Mouse (Mus musculus): ENCODE results near the gene Ttpal. TPM values are rescaled to one million over a fixed set of nuclear protein-coding genes. Genes with fewer than 3 reads are reported as not detected.

Gene Ttpal
- polyA plus RNA-seq, 1 experiment from 2014 or later = 35.7 TPM

DNA sequence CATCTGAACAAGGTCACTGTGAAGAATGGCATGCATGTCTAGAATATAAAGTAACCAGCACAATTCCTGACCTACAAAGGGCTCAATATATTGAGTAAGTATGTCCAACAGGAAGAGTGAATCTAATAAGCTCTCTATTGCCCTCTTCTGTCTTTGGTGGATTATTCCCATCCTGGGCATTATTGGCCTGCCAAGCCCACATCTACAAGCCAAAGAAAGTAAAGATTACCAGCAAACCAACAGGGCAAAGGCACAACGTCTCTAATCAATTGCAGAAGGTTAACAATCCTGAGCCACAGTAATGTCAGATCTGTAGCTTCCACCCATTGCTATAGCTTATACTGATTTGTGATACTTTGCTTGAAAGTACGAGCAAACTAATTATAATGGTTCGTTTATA is 38.4 kb downstream of the Ttpal start:
- no peaks in the 10 kb centered on the region for H3K9me3 ChIP-seq (ENCODE audit: low read length)
- ATAC-seq (ENCODE audit: low FRiP score, low TSS enrichment) = no peak
- H3K4me2 ChIP-seq (replicated peaks; ENCODE audit: low read depth, low read length) = no peak overlapping the region
- 87% methylated on average over 3 of the region's 3 CpGs for whole genome bisulfite sequencing
- peak overlapping the region; percentile 96; the same call in 1 of the 2 replicates for H3K27ac ChIP-seq (ENCODE audit: low read length)
- H3K36me3 ChIP-seq (ENCODE audit: insufficient read depth, low read length) = peaks cover 4% of the 10 kb centered on the region; the same call in 1 of the 2 replicates
- no peak overlapping the region for H3K9ac ChIP-seq (replicated peaks; ENCODE audit: low read length)
- no peak overlapping the region for H3K4me3 ChIP-seq (ENCODE audit: low read length)
- H3K27me3 ChIP-seq (ENCODE audit: insufficient read depth, low read length) = no peaks in the 10 kb centered on the region
- peaks cover 41% of the 10 kb centered on the region for H3K4me1 ChIP-seq (ENCODE audit: insufficient read depth, low read length)

DNA sequence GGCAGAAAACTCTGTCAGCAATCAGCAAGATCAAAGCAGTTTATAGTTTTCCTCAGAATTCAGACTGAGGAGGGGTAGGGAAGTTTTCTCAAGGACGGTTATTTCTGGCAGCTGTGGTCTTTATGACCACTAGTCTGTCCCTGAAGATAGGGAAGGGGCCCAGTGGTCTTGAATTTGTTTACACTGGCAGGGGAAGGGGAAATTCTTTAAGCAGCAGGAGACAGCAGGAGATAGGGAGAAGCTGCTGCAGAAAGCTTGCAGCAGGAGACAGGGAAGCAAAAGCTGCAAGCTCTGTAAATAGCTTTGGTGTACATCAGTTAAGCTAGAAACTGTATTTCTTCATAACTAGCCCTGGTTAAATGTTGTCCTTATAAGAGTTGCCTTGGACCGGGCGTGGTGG is 39.6 kb downstream of the Ttpal start:
- Histone ChIP-seq H3K9me3 (ENCODE audit: low read length) (no peaks in the 10 kb centered on the region), H3K9ac (replicated peaks; ENCODE audit: low read length) (no peak overlapping the region), H3K4me1 (ENCODE audit: insufficient read depth, low read length) (peaks cover 41% of the 10 kb centered on the region), H3K27ac (ENCODE audit: low read length) (peak overlapping the region; percentile 96), H3K27me3 (ENCODE audit: insufficient read depth, low read length) (no peaks in the 10 kb centered on the region), H3K36me3 (ENCODE audit: insufficient read depth, low read length) (peaks cover 3% of the 10 kb centered on the region; the same call in 1 of the 2 replicates), H3K4me3 (ENCODE audit: low read length) (no peak overlapping the region), H3K4me2 (replicated peaks; ENCODE audit: low read depth, low read length) (peak overlapping the region; percentile 11; the same call in 1 of the 2 replicates)
- WGBS = 36% methylated on average over 3 of the region's 3 CpGs
- ATAC-seq (ENCODE audit: low FRiP score, low TSS enrichment) = no peak

DNA sequence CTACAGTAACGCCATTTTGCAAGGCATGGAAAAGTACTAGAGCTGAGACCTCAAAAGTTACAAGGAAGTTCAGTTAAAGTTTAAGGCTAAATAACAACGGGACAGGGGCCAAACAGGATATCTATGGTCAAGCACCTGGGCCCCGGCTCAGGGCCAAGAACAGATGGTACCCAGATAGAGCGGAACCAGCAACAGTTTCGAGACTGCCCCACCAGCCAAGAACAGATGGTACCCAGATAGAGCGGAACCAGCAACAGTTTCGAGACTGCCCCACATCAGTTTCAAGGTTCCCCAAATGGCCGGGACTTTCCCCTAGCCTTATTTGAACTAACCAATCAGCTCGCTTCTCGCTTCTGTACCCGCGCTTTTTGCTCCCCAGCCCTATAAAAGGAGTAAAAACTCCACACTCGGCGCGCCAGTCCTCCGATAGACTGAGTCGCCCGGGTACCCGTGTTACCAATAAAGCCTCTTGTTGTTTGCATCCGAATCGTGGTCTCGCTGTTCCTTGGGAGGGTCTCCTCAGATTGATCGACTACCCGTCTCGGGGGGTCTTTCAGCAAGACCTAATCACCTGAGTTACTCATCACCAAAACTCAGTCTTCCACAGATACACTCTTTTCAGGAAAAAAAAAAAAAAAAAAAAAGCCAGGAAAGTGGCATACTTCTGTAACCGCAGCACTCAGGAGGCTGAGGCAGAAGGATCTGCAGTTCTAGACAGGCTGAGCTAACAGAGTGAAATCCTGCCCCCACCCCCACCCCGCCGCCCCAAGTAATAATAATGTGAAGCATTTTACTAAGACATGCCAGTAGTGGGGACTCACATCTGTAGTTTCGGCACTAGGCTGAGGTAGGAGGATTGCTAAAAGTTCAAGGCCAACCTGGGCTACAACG is 40.8 kb downstream of the Ttpal start:
- H3K27me3 ChIP-seq (ENCODE audit: insufficient read depth, low read length) = no peaks in the 10 kb centered on the region
- peak overlapping the region; percentile 62 for H3K4me3 ChIP-seq (ENCODE audit: low read length)
- peak overlapping the region; percentile 70 for H3K4me2 ChIP-seq (replicated peaks; ENCODE audit: low read depth, low read length)
- peaks cover 3% of the 10 kb centered on the region; the same call in 1 of the 2 replicates for H3K36me3 ChIP-seq (ENCODE audit: insufficient read depth, low read length)
- H3K27ac ChIP-seq (ENCODE audit: low read length) = peak overlapping the region; percentile 96
- WGBS = 88% methylated on average over 30 of the region's 30 CpGs
- H3K9me3 ChIP-seq (ENCODE audit: low read length) = no peaks in the 10 kb centered on the region
- H3K9ac ChIP-seq (replicated peaks; ENCODE audit: low read length) = 0 out of 2 replicates have a peak overlapping the region, but pooled peaks have one; percentile 82
- no peak for ATAC-seq (ENCODE audit: low FRiP score, low TSS enrichment)
- peaks cover 41% of the 10 kb centered on the region for H3K4me1 ChIP-seq (ENCODE audit: insufficient read depth, low read length)

- H3K36me3 ChIP-seq (ENCODE audit: insufficient read depth, low read length) = peaks cover 3% of the 10 kb centered on the region; the same call in 1 of the 2 replicates
- peak overlapping the region; percentile 70 for H3K4me2 ChIP-seq (replicated peaks; ENCODE audit: low read depth, low read length)
- no peaks in the 10 kb centered on the region for H3K27me3 ChIP-seq (ENCODE audit: insufficient read depth, low read length)
- H3K4me3 ChIP-seq (ENCODE audit: low read length) = peak overlapping the region; percentile 62
- H3K27ac ChIP-seq (ENCODE audit: low read length) = peak overlapping the region; percentile 96
- peak overlapping the region; percentile 82 for H3K9ac ChIP-seq (replicated peaks; ENCODE audit: low read length)
- peaks cover 41% of the 10 kb centered on the region for H3K4me1 ChIP-seq (ENCODE audit: insufficient read depth, low read length)
- no peaks in the 10 kb centered on the region for H3K9me3 ChIP-seq (ENCODE audit: low read length)
- 62% methylated on average over 2 of the region's 2 CpGs for WGBS
- no peak for ATAC-seq (ENCODE audit: low FRiP score, low TSS enrichment)
Observed at GRCm38 (mm10) chr2:163643576-163643971, 41.5 kb downstream of the Ttpal start.

DNA sequence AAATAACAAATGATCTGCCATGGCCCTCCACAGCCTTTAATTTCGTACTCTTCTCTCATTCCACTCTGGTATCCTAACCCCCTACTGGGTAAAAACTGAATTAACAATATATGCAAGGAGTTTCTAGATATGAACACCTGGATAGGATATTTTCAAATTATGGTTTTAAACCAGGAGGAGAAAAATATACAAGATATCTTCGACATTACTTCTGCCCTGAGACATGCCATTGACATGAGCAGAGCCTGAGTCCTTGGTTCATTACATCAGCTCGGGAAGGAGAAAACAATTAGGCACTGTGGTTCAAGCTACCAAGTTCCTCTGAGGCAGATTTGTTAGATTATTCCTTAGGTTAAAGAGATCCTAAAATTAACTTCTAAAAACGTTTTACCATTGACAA is 41.9 kb downstream of the Ttpal start:
- ATAC-seq (ENCODE audit: low FRiP score, low TSS enrichment) = no peak
- peak overlapping the region; percentile 82 for H3K9ac ChIP-seq (replicated peaks; ENCODE audit: low read length)
- WGBS = 6% methylated on average over 4 of the region's 4 CpGs

DNA sequence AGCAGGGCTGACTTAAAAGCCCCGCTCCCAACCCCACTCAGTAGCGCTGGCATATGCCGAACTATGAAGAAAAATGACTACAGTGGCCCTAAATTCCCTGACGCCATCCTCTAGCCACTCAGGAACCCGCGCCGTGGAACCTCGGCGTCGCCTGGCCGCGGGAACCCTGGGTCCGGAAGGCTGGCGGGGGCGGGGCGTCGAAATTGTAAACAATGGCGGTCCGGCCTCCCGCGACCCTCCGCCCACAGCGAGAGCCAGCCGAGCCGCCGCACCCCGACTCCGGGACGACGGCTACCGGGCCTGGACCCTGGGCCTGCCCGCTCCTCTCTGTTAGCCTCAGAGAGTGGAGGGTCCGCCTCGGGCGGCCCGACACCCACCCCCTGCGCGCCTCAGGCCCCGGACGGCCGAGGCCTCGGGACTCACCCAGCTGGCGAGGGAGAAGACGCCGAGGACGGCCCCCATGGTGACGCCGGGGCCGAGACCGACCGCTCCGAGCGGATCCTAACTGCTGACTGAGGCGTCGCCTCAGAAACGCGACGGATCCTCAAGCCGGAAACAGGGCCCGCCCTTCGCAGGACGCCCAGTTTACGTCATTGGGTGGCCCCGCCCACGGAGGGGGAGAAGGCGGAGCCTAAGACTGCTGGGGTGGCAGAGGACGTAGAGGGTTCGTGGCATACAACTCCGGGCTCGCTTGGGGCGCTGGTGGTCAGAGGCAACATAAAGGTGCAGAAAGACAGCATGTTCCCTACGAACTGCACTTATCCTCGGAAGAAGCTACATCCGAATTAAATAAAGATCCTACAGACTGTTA is 42.7 kb downstream of the Ttpal start, which contains the start of gene Serinc3:
Gene Serinc3 (minus strand): TSS at position 557 of the 811 bp plus-strand sequence.
- H3K4me1 ChIP-seq (ENCODE audit: insufficient read depth, low read length) = peaks cover 36% of the 10 kb centered on the region
- H3K36me3 ChIP-seq (ENCODE audit: insufficient read depth, low read length) = peaks cover 3% of the 10 kb centered on the region; the same call in 1 of the 2 replicates
- peak within 1 kb of the TSS; percentile 82 for H3K9ac ChIP-seq (replicated peaks; ENCODE audit: low read length)
- peak within 1 kb of the TSS; percentile 96 for H3K27ac ChIP-seq (ENCODE audit: low read length)
- H3K27me3 ChIP-seq (ENCODE audit: insufficient read depth, low read length) = no peaks in the 10 kb centered on the region
- peaks cover 4% of the 10 kb centered on the region; the same call in 1 of the 2 replicates for H3K9me3 ChIP-seq (ENCODE audit: low read length)
- H3K4me2 ChIP-seq (replicated peaks; ENCODE audit: low read depth, low read length) = peak within 1 kb of the TSS; percentile 70
- peak within 1 kb of the TSS; percentile 62 for H3K4me3 ChIP-seq (ENCODE audit: low read length)
- under 1% methylated on average over 68 of the region's 74 CpGs for WGBS
- peak; percentile 97 for ATAC-seq (ENCODE audit: low FRiP score, low TSS enrichment)

More for the DNA sequence above, 41.9 kb downstream of the Ttpal start:
- peaks cover 3% of the 10 kb centered on the region; the same call in 1 of the 2 replicates for H3K36me3 ChIP-seq (ENCODE audit: insufficient read depth, low read length)
- peak overlapping the region; percentile 96 for H3K27ac ChIP-seq (ENCODE audit: low read length)
- no peaks in the 10 kb centered on the region for H3K27me3 ChIP-seq (ENCODE audit: insufficient read depth, low read length)
- H3K4me2 ChIP-seq (replicated peaks; ENCODE audit: low read depth, low read length) = peak overlapping the region; percentile 70
- H3K4me1 ChIP-seq (ENCODE audit: insufficient read depth, low read length) = peaks cover 40% of the 10 kb centered on the region
- H3K9me3 ChIP-seq (ENCODE audit: low read length) = no peaks in the 10 kb centered on the region
- peak overlapping the region; percentile 62 for H3K4me3 ChIP-seq (ENCODE audit: low read length)

DNA sequence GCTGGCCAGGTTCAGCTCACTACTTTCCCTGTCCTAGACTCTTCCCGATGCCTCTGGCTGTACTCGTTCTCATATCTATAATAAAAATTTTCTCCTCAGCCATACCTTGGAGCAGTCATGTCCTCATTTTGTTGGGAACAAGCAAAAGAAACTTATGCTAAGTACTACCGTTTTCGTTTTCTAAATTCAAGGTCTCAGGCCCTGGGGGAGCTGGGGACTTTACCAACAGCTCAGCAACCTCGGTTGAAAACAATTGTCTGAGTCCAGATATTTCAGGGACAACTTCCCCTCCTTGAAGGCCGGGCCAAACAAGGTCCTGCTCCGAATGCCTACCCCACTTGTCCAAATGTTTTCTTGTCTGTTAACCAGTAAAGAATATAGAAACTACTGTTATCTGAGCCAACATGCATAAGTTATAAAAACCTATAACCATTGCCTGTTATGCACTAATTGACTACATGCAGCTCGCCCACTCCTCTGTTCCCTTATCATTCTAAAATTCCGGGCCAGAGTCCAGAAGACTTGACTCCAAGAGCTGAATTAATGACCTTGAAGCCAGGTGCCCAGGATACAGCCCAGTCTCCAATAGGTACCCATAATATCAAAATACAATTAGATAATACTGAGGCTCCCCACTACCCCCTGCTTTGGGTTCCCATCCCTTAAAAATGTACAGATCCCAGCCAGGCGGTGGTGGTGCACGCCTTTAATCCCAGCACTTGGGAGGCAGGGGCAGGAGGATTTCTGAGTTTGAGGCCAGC is 43.8 kb downstream of the Ttpal start:
- no peak for ATAC-seq (ENCODE audit: low FRiP score, low TSS enrichment)
- H3K4me1 ChIP-seq (ENCODE audit: insufficient read depth, low read length) = peaks cover 28% of the 10 kb centered on the region
- 0 out of 2 replicates have a peak overlapping the region, but pooled peaks have one; percentile 82 for H3K9ac ChIP-seq (replicated peaks; ENCODE audit: low read length)
- peaks cover 14% of the 10 kb centered on the region; the same call in 1 of the 2 replicates for H3K9me3 ChIP-seq (ENCODE audit: low read length)
- H3K4me3 ChIP-seq (ENCODE audit: low read length) = peak overlapping the region; percentile 62; the same call in 1 of the 2 replicates
- peaks cover 3% of the 10 kb centered on the region; the same call in 1 of the 2 replicates for H3K36me3 ChIP-seq (ENCODE audit: insufficient read depth, low read length)
- WGBS = 83% methylated on average over 11 of the region's 11 CpGs
- no peak overlapping the region for H3K27ac ChIP-seq (ENCODE audit: low read length)
- H3K4me2 ChIP-seq (replicated peaks; ENCODE audit: low read depth, low read length) = no peak overlapping the region
- H3K27me3 ChIP-seq (ENCODE audit: insufficient read depth, low read length) = no peaks in the 10 kb centered on the region

DNA sequence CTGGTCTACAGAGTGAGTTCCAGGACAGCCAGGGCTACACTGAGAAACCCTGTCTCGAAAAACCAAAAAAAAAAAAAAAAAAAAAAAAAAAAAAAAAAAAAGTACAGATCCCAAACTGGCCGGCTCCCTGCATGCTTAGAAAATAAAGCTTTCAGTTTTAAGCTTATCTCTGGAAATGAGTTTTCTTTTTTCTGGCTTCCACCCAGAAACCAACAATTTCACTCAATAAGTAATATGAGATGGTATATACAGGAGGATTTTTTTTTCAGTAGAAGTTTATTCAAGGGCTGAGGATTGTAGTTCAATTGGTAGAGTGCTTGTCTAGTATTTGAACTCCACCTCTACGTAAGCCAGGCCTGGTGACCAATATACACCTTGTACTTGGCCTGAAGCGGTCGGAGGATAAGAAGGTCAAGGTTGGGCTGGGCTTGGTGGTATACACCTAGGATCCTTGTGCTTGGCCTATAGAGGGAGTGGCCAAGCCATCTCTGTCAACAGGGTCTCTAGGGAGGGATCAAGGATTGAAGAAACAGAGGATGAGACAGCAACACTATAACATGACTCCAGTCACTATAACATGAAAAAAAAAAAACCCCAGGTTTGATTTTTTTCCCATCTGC is 44.5 kb downstream of the Ttpal start:
- ATAC-seq (ENCODE audit: low FRiP score, low TSS enrichment) = no peak
- H3K27me3 ChIP-seq (ENCODE audit: insufficient read depth, low read length) = no peaks in the 10 kb centered on the region
- no peak overlapping the region for H3K27ac ChIP-seq (ENCODE audit: low read length)
- peaks cover 3% of the 10 kb centered on the region; the same call in 1 of the 2 replicates for H3K36me3 ChIP-seq (ENCODE audit: insufficient read depth, low read length)
- H3K4me3 ChIP-seq (ENCODE audit: low read length) = no peak overlapping the region
- no peak overlapping the region for H3K4me2 ChIP-seq (replicated peaks; ENCODE audit: low read depth, low read length)
- peaks cover 14% of the 10 kb centered on the region; the same call in 1 of the 2 replicates for H3K9me3 ChIP-seq (ENCODE audit: low read length)
- H3K4me1 ChIP-seq (ENCODE audit: insufficient read depth, low read length) = peaks cover 22% of the 10 kb centered on the region
- no peak overlapping the region for H3K9ac ChIP-seq (replicated peaks; ENCODE audit: low read length)
- WGBS = 84% methylated on average over 5 of the region's 5 CpGs

Data from kidney, embryonic 16.5 days (tissue).